Mouse (Mus musculus): ENCODE results near the gene Aurkaip1.
A peak's percentile ranks its signal among the peaks of the same experiment; 100 is the strongest.
"Not testable (repeated sequence)": the region's sequence is repeated elsewhere in the genome, so short reads cannot be mapped to it uniquely, and the experiment has no call there.

The Aurkaip1 gene

GRCm38 (mm10) chr4:155831205-155831766, at the start of gene Aurkaip1:
Aurkaip1 (plus strand) TSS chr4:155831272.
- DNase-seq (ENCODE audit: low spot score): peak; percentile 98

DNA sequence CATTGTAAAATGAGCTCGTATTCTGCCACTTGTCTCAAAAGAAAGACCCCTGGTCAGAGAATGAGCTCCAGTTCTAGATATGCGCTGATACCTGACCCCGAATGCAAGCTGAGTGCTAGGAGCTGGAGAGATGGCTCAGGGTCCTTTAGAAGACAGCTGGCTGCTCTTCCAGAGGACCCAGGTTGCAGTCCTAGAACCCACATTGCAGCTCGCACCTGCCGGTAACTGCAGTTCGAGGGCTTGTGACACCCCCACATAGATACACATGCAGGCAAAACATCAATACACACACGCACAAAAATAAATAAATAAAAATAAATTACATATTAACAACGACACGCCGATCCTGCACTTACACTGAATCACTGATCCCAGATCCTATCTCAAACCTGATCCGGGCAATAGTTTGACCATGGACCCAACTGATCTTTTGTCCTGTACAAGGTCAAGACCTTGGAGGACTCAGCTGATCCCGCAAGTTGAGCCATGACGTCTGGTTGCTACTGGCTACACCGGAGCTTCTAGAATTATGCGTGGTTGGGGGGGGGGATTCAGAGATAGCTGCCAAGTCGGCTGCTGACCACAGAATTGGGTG, 47.5 kb upstream of the Aurkaip1 start:
- DNase-seq (ENCODE audit: low spot score): no peak

- DNase-seq (ENCODE audit: low spot score): peak; percentile 83
Measured at GRCm38 (mm10) chr4:155784081-155784701, 46.9 kb upstream of the Aurkaip1 start.

DNA sequence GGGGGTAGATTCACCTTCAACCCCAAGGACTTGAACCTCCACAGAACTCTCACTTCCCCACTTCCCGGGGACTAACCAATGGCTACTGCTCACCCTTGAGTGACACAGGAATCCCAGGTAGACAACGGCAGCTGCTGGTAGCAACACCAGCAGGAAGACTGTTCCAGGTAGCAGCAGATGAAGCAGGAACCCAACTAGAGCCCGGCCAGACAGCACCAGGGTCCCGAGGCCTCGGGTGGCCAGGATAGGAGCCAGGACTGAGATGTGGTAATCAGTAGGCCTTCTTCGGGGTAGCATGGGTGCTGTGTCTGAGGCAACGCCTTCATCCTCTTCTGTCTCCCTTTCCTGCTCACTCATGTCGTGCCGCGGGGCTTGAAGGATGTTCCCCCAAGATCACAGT, 45.8 kb upstream of the Aurkaip1 start:
- DNase-seq (ENCODE audit: low spot score): no peak

- DNase-seq (ENCODE audit: low spot score): no peak
Measured at GRCm38 (mm10) chr4:155785819-155786218, 45.3 kb upstream of the Aurkaip1 start, which contains the start of gene Tmem88b. Tmem88b (minus strand) TSS chr4:155785874.

- no peak for DNase-seq (ENCODE audit: low spot score)
Measured at GRCm38 (mm10) chr4:155788300-155788699, 42.8 kb upstream of the Aurkaip1 start.

GRCm38 (mm10) chr4:155788833-155789232, 42.2 kb upstream of the Aurkaip1 start:
- DNase-seq (ENCODE audit: low spot score): not testable (repeated sequence)

GRCm38 (mm10) chr4:155790021-155790489, 41.0 kb upstream of the Aurkaip1 start, which contains the start of gene Ankrd65:
Ankrd65 (plus strand) TSS chr4:155790439.
- no peak for DNase-seq (ENCODE audit: low spot score)

DNA sequence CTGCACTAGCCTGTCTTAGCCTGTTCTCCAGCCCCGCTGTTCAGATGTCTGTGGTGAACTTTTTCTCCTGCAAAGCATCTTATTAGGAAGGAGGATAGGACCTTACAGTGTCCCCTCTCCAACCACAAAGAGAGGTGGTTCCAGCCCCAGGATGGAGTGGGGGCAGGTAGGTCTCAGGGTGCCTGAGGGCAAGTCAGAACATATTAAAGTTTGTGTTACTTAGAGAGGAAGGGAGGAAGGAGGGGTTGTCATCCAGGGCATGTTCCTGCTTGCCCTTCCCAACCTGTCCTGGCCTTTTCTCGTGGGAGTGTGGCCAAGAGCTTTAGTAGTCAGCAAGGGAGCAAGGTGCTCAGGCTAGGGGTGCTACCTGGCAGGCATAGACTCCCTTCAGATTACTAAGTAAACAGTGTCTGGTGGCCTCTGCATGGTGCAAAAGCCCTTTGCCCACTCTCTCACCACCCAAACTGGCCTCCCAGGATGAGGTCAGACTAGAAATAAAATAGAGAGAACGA, 40.4 kb upstream of the Aurkaip1 start:
- no peak for DNase-seq (ENCODE audit: low spot score)

GRCm38 (mm10) chr4:155791240-155791933, 39.7 kb upstream of the Aurkaip1 start:
- no peak for DNase-seq (ENCODE audit: low spot score)

DNA sequence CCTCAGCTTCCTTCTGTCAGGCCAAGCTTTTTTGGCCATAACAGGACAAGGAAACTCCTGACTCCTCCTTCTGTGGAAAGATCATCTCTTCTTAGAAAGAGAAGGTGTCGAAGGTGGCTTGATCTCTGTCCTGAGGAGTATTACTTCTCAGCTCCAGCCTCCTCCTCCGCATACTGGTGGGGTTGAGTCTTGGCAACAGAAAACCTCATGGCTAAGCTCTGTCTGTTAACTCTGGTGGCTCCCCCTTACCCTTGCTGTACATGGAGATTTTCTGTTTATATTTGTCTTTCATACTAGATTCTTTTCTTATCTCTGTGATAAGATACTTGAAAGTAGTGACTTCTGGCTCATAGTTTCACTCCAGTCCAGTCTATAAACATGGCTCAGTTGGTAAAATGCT, 37.3 kb upstream of the Aurkaip1 start:
- DNase-seq (ENCODE audit: low spot score): no peak

GRCm38 (mm10) chr4:155802075-155802474, 29.0 kb upstream of the Aurkaip1 start:
- DNase-seq (ENCODE audit: low spot score): no peak

- peak; percentile 30 for DNase-seq (ENCODE audit: low spot score)
Measured at GRCm38 (mm10) chr4:155802741-155803339, 28.2 kb upstream of the Aurkaip1 start, which contains the start of gene Mrpl20. Mrpl20 (plus strand) TSS chr4:155802878.

GRCm38 (mm10) chr4:155803340-155804041, 27.6 kb upstream of the Aurkaip1 start:
- DNase-seq (ENCODE audit: low spot score): peak; percentile 98

DNA sequence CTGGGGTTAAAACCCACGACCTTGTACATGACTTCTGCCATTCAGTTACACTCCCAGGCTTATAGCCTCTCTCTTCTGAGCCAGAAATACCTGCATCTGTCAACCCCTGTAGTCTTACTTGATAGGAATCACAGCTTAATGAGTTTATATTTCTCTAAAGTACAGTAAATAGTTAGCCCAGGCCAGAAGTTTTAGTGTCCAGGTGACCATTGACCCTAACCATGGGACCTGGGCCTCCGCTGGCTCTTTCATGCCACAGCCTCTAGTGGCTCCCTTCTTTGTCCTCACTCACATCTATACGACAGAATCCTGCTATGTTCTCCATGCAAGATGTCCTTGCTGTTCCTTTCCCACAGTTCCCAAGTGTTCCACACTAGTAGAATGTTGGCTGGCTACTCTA, 23.2 kb upstream of the Aurkaip1 start:
- no peak for DNase-seq (ENCODE audit: low spot score)

- peak; percentile 97 for DNase-seq (ENCODE audit: low spot score)
Measured at GRCm38 (mm10) chr4:155811929-155812664, 19.0 kb upstream of the Aurkaip1 start, which contains the start of gene Ccnl2. Ccnl2 (plus strand) TSS chr4:155812489.

GRCm38 (mm10) chr4:155812665-155813181, 18.3 kb upstream of the Aurkaip1 start:
- peak; percentile 61 for DNase-seq (ENCODE audit: low spot score)

GRCm38 (mm10) chr4:155817533-155817932, 13.5 kb upstream of the Aurkaip1 start:
- DNase-seq (ENCODE audit: low spot score): no peak

DNA sequence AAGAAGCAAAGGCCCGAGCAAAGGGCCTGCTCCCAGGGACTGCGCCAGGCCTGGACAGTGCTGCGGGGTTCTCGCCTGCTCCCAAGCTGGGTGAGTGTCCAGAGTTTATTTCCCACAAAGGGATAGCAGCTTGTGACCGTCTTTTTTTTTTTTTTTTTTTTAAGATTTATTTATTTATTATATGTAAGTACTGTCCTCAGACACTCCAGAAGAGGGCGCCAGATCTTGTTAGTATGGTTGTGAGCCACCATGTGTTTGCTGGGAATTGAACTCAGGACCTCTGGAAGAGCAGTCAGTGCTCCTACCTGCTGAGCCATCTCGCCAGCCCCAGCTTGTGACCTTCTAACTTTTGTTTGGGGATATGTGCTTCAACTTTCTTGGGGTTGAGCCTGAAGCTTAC, 10.0 kb upstream of the Aurkaip1 start:
- DNase-seq (ENCODE audit: low spot score): peak; percentile 64

- no peak for DNase-seq (ENCODE audit: low spot score)
Measured at GRCm38 (mm10) chr4:155823443-155823842, 7.6 kb upstream of the Aurkaip1 start.
